Mouse (Mus musculus) bone marrow macrophage, adult 2 months (primary cell): ENCODE data around the gene Mrps18b. TPM values are rescaled to one million over a fixed set of nuclear protein-coding genes. Genes with fewer than 3 reads are reported as not detected.

Experiments used
- H3K27ac ChIP-seq: 2 replicates; pipeline ENCODE4 v1.5.1; 2012; ENCODE audit warnings: low read depth, low read length; ENCODE audit not compliant: insufficient read depth
- H3K4me1 ChIP-seq: 2 replicates; pipeline ENCODE4 v1.6.1; 2012; ENCODE audit warnings: low read length; ENCODE audit not compliant: control insufficient read depth, insufficient read depth
- H3K4me3 ChIP-seq: 2 replicates; pipeline ENCODE4 v1.5.1; 2012; ENCODE audit warnings: mild to moderate bottlenecking, low read length, moderate library complexity; ENCODE audit not compliant: insufficient read depth
- CTCF ChIP-seq: IDR thresholded peaks from 2 replicates; pipeline ENCODE4 v1.5.1; 2012; ENCODE audit warnings: low read depth, mild to moderate bottlenecking, low read length, moderate library complexity
- POLR2A ChIP-seq: IDR thresholded peaks from 2 replicates; pipeline ENCODE4 v1.6.1; 2012; ENCODE audit warnings: mild to moderate bottlenecking, low read depth, low read length, borderline replicate concordance
- polyA plus RNA-seq: library from polyadenylated mRNA; stranded (reverse); fragments of >200 nt; gene quantifications from 2 replicates; pipeline ENCODE4 v1.2.4, GENCODE M21; 2012; ENCODE audit not compliant: missing spikeins, insufficient read depth, insufficient read length

The Mrps18b gene
- polyA plus RNA-seq, 1 experiment: 29.4 TPM

GRCm38 (mm10) chr17:35905587-35905986 lies 10.6 kb downstream of the Mrps18b start:
- peaks cover 10% of the 10 kb centered on the region for H3K4me1 ChIP-seq
- TF ChIP-seq CTCF: no peak
- TF ChIP-seq POLR2A: no peak
- H3K4me3 ChIP-seq: no peak overlapping the region
- H3K27ac ChIP-seq: no peak overlapping the region

GRCm38 (mm10) chr17:35903992-35904355 lies 12.2 kb downstream of the Mrps18b start:
- no peak for TF ChIP-seq POLR2A
- TF ChIP-seq CTCF: no peak
- H3K4me1 ChIP-seq: peaks cover 9% of the 10 kb centered on the region
- H3K4me3 ChIP-seq: no peak overlapping the region
- no peak overlapping the region for H3K27ac ChIP-seq

- TF ChIP-seq CTCF (no peak), POLR2A (no peak)
- H3K4me1 ChIP-seq: peaks cover 9% of the 10 kb centered on the region
- no peak overlapping the region for H3K27ac ChIP-seq
- H3K4me3 ChIP-seq: no peak overlapping the region
Observed at GRCm38 (mm10) chr17:35903343-35903991, 12.7 kb downstream of the Mrps18b start.

GRCm38 (mm10) chr17:35900636-35901035 lies 15.6 kb downstream of the Mrps18b start:
- no peak for TF ChIP-seq CTCF
- TF ChIP-seq POLR2A: no peak
- H3K27ac ChIP-seq: no peak overlapping the region
- H3K4me3 ChIP-seq: no peak overlapping the region
- H3K4me1 ChIP-seq: peaks cover 18% of the 10 kb centered on the region

- H3K4me3 ChIP-seq: peak overlapping the region; percentile 46
- H3K27ac ChIP-seq: no peak overlapping the region
- peaks cover 18% of the 10 kb centered on the region for H3K4me1 ChIP-seq
- TF ChIP-seq POLR2A (no peak), CTCF (0 out of 2 replicates have a peak, but pooled peaks have one; percentile 14)
Observed at GRCm38 (mm10) chr17:35897644-35898573, 18.3 kb downstream of the Mrps18b start.

- Histone ChIP-seq H3K4me3 (peak within 1 kb of the TSS; percentile 78), H3K27ac (peak within 1 kb of the TSS; percentile 61), H3K4me1 (peaks cover 18% of the 10 kb centered on the region)
- TF ChIP-seq POLR2A: no peak
- TF ChIP-seq CTCF: no peak
Observed at GRCm38 (mm10) chr17:35896781-35897643, 19.2 kb downstream of the Mrps18b start, which contains the start of gene 2310061I04Rik. Gene 2310061I04Rik, minus strand, starts transcription at chr17:35897431.

GRCm38 (mm10) chr17:35887725-35888124 lies 28.5 kb downstream of the Mrps18b start:
- no peak overlapping the region for H3K4me3 ChIP-seq
- no peaks in the 10 kb centered on the region for H3K4me1 ChIP-seq
- TF ChIP-seq CTCF (no peak), POLR2A (no peak)
- no peak overlapping the region for H3K27ac ChIP-seq

GRCm38 (mm10) chr17:35883777-35884176 lies 32.4 kb downstream of the Mrps18b start:
- TF ChIP-seq POLR2A (no peak), CTCF (no peak)
- peaks cover 6% of the 10 kb centered on the region for H3K4me1 ChIP-seq
- H3K4me3 ChIP-seq: no peak overlapping the region
- H3K27ac ChIP-seq: no peak overlapping the region

- Histone ChIP-seq H3K4me3 (no peak overlapping the region), H3K27ac (no peak overlapping the region), H3K4me1 (peaks cover 6% of the 10 kb centered on the region)
- TF ChIP-seq POLR2A (no peak), CTCF (no peak)
Observed at GRCm38 (mm10) chr17:35882924-35883323, 33.3 kb downstream of the Mrps18b start.
